Mouse (Mus musculus) thymus, postnatal 4 days (tissue): ENCODE data around the gene Cnot10.
A peak's percentile ranks its signal among the peaks of the same experiment; 100 is the strongest.
"Not testable (repeated sequence)": the region's sequence is repeated elsewhere in the genome, so short reads cannot be mapped to it uniquely, and the experiment has no call there.

ENCODE experiments used
- DNase-seq: peaks from one replicate; pipeline ENCODE4 v3.0.0; 2021

Cnot10 gene

GRCm38 (mm10) chr9:114648472-114648871 lies 8.5 kb upstream of the Cnot10 start:
- DNase-seq = not testable (repeated sequence)

GRCm38 (mm10) chr9:114647506-114648432 lies 7.8 kb upstream of the Cnot10 start:
- no peak for DNase-seq

GRCm38 (mm10) chr9:114646556-114647505 lies 6.8 kb upstream of the Cnot10 start:
- DNase-seq = no peak

GRCm38 (mm10) chr9:114639186-114639748 lies 717 bp downstream of the Cnot10 start:
- DNase-seq = peak; percentile 17

- DNase-seq = no peak
Measured at GRCm38 (mm10) chr9:114636751-114637150, 3.2 kb downstream of the Cnot10 start.

- DNase-seq = peak; percentile 14
Measured at GRCm38 (mm10) chr9:114636150-114636549, 3.8 kb downstream of the Cnot10 start.

- no peak for DNase-seq
Measured at GRCm38 (mm10) chr9:114632331-114632730, 7.7 kb downstream of the Cnot10 start.

- DNase-seq = no peak
Measured at GRCm38 (mm10) chr9:114626726-114627125, 13.3 kb downstream of the Cnot10 start.

- DNase-seq = no peak
Measured at GRCm38 (mm10) chr9:114624178-114624577, 15.8 kb downstream of the Cnot10 start.

GRCm38 (mm10) chr9:114621149-114621548 lies 18.8 kb downstream of the Cnot10 start:
- no peak for DNase-seq

GRCm38 (mm10) chr9:114614176-114614953 lies 25.6 kb downstream of the Cnot10 start:
- peak; percentile 57 for DNase-seq

- DNase-seq = peak; percentile 70
Measured at GRCm38 (mm10) chr9:114613026-114613425, 27.0 kb downstream of the Cnot10 start.

GRCm38 (mm10) chr9:114612566-114612965 lies 27.4 kb downstream of the Cnot10 start:
- DNase-seq = peak; percentile 25

- no peak for DNase-seq
Measured at GRCm38 (mm10) chr9:114610266-114610665, 29.7 kb downstream of the Cnot10 start.

- DNase-seq = peak; percentile 13
Measured at GRCm38 (mm10) chr9:114603876-114604540, 36.0 kb downstream of the Cnot10 start.

GRCm38 (mm10) chr9:114601096-114601495 lies 38.9 kb downstream of the Cnot10 start:
- DNase-seq = no peak

- DNase-seq = peak; percentile 51
Measured at GRCm38 (mm10) chr9:114585017-114585345, 55.0 kb downstream of the Cnot10 start.

GRCm38 (mm10) chr9:114584183-114585016 lies 55.6 kb downstream of the Cnot10 start:
- DNase-seq = no peak

- DNase-seq = peak; percentile 75
Measured at GRCm38 (mm10) chr9:114583812-114584182, 56.2 kb downstream of the Cnot10 start.

GRCm38 (mm10) chr9:114578646-114579045 lies 61.3 kb downstream of the Cnot10 start:
- DNase-seq = no peak

- DNase-seq = no peak
Measured at GRCm38 (mm10) chr9:114576001-114576400, 64.0 kb downstream of the Cnot10 start.
